ENCODE assay signal across 25 mouse cellular contexts in the genomic region with DNA sequence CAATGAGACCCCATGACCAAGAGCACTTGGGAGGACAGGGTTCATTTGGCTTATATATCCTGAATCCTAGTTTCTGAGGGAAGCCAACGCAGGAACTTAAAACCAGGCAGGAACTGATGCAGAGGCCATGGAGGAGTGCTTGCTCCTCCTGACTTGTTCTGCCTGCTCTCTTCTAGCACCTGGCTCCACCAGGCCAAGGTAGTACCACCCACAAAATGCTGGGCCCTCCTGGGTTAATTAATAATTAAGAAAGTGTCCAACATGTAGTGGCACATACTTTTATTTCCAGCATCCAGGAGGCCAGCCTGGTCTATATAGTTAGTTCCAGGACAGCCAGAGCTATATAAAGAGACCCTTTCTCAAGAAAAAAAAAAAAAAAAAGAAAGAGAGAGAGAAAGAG.
"Had no signal": no experiment of that assay in that cellular context is flagged by ENCODE, and none has a peak within 500 bp of the region (broad histone marks: within the 10 kb centered on the region; RNA-seq: fewer than 3 reads in every experiment).

No protein-coding gene starts in this region.

- H3K27me3 ChIP-seq: heart, embryonic 12.5 days; hindbrain, embryonic 12.5 days; intestine, embryonic 15.5 days; limb, embryonic 12.5 days; liver, embryonic 13.5 days; liver, embryonic 15.5 days had no signal

- H3K9me3 ChIP-seq: heart, embryonic 10.5 days; heart, embryonic 12.5 days; hindbrain, embryonic 10.5 days; hindbrain, embryonic 12.5 days; intestine, embryonic 15.5 days; limb, embryonic 10.5 days; limb, embryonic 12.5 days; liver, embryonic 13.5 days; liver, embryonic 15.5 days had no signal

- ATAC-seq: hindbrain, embryonic 16.5 days; inflammation-experienced regulatory T-cells, adult 6 months; intestine, embryonic 15.5 days; intestine, postnatal 0 days; liver, postnatal 0 days had no signal

- H3K9ac ChIP-seq: heart, embryonic 12.5 days; hindbrain, embryonic 12.5 days; hindbrain, embryonic 14.5 days; intestine, embryonic 15.5 days; limb, embryonic 12.5 days; liver, embryonic 13.5 days; liver, embryonic 15.5 days; liver, postnatal 0 days had no signal

- H3K4me2 ChIP-seq: heart, embryonic 12.5 days; hindbrain, embryonic 12.5 days; hindbrain, embryonic 14.5 days; intestine, embryonic 15.5 days; limb, embryonic 12.5 days; liver, embryonic 11.5 days; liver, embryonic 13.5 days; liver, embryonic 15.5 days had no signal

- H3K27ac ChIP-seq: gastrocnemius, adult 2 months; heart, embryonic 10.5 days; hindbrain, embryonic 10.5 days; hindbrain, embryonic 12.5 days; hindbrain, embryonic 14.5 days; intestine, embryonic 15.5 days; layer of hippocampus, adult 2 months; left cerebral cortex, adult 2 months; limb, embryonic 10.5 days; limb, embryonic 12.5 days; liver, embryonic 13.5 days; liver, embryonic 15.5 days had no signal

- H3K4me3 ChIP-seq: gastrocnemius, adult 2 months; heart, embryonic 10.5 days; heart, embryonic 12.5 days; hindbrain, embryonic 10.5 days; hindbrain, embryonic 12.5 days; intestine, embryonic 15.5 days; layer of hippocampus, adult 2 months; left cerebral cortex, adult 2 months; limb, embryonic 10.5 days; limb, embryonic 12.5 days; liver, embryonic 13.5 days; liver, embryonic 15.5 days had no signal

- DNase-seq: gastrocnemius, adult 2 months; gastrocnemius, postnatal 10 days; gastrocnemius, postnatal 25 days; heart, adult 18-20 months; heart, postnatal 10 days; heart, postnatal 4 days; kidney, postnatal 10 days; liver; liver, embryonic 13.5 days; liver, postnatal 0 days had no signal
